Mouse (Mus musculus): Measurements from ENCODE around the gene Fnip2. TPM values are rescaled to one million over a fixed set of nuclear protein-coding genes. Genes with fewer than 3 reads are reported as not detected.

The Fnip2 gene
- polyA plus RNA-seq, 1 experiment = 19.7 TPM

GRCm38 (mm10) chr3:79531581-79532271 is 35.9 kb downstream of the Fnip2 start:
- Histone ChIP-seq H3K4me1 (ENCODE audit: control insufficient read depth, insufficient read depth, low read length) (peaks cover 6% of the 10 kb centered on the region), H3K27ac (ENCODE audit: insufficient read depth, low read length) (peak overlapping the region; percentile 36), H3K4me3 (ENCODE audit: insufficient read depth, low read length) (no peak overlapping the region)
- no peak for TF ChIP-seq POLR2A (IDR thresholded peaks at IDR 0.05; ENCODE audit: low read depth, low read length)
- TF ChIP-seq CTCF (IDR thresholded peaks at IDR 0.05; ENCODE audit: borderline replicate concordance, insufficient read depth, low read length) = no peak

GRCm38 (mm10) chr3:79529499-79530096 is 38.0 kb downstream of the Fnip2 start:
- no peak overlapping the region for H3K4me3 ChIP-seq (ENCODE audit: insufficient read depth, low read length)
- TF ChIP-seq CTCF (IDR thresholded peaks at IDR 0.05; ENCODE audit: borderline replicate concordance, insufficient read depth, low read length) = no peak
- no peak for TF ChIP-seq POLR2A (IDR thresholded peaks at IDR 0.05; ENCODE audit: low read depth, low read length)
- H3K27ac ChIP-seq (ENCODE audit: insufficient read depth, low read length) = no peak overlapping the region
- H3K4me1 ChIP-seq (ENCODE audit: control insufficient read depth, insufficient read depth, low read length) = peaks cover 6% of the 10 kb centered on the region

GRCm38 (mm10) chr3:79528451-79528850 is 39.1 kb downstream of the Fnip2 start:
- Histone ChIP-seq H3K4me3 (ENCODE audit: insufficient read depth, low read length) (no peak overlapping the region), H3K4me1 (ENCODE audit: control insufficient read depth, insufficient read depth, low read length) (peaks cover 6% of the 10 kb centered on the region), H3K27ac (ENCODE audit: insufficient read depth, low read length) (no peak overlapping the region)
- TF ChIP-seq POLR2A (IDR thresholded peaks at IDR 0.05; ENCODE audit: low read depth, low read length) = no peak
- no peak for TF ChIP-seq CTCF (IDR thresholded peaks at IDR 0.05; ENCODE audit: borderline replicate concordance, insufficient read depth, low read length)

- Histone ChIP-seq H3K4me1 (ENCODE audit: control insufficient read depth, insufficient read depth, low read length) (peaks cover 8% of the 10 kb centered on the region), H3K4me3 (ENCODE audit: insufficient read depth, low read length) (no peak overlapping the region), H3K27ac (ENCODE audit: insufficient read depth, low read length) (no peak overlapping the region)
- TF ChIP-seq POLR2A (IDR thresholded peaks at IDR 0.05; ENCODE audit: low read depth, low read length) (no peak), CTCF (IDR thresholded peaks at IDR 0.05; ENCODE audit: borderline replicate concordance, insufficient read depth, low read length) (no peak)
These were observed 39.7 kb downstream of the Fnip2 start for GRCm38 (mm10) chr3:79527921-79528320.

- Histone ChIP-seq H3K4me1 (ENCODE audit: control insufficient read depth, insufficient read depth, low read length) (peaks cover 8% of the 10 kb centered on the region), H3K4me3 (ENCODE audit: insufficient read depth, low read length) (no peak overlapping the region), H3K27ac (ENCODE audit: insufficient read depth, low read length) (no peak overlapping the region)
- TF ChIP-seq POLR2A (IDR thresholded peaks at IDR 0.05; ENCODE audit: low read depth, low read length) (no peak), CTCF (IDR thresholded peaks at IDR 0.05; ENCODE audit: borderline replicate concordance, insufficient read depth, low read length) (no peak)
These were observed 40.1 kb downstream of the Fnip2 start for GRCm38 (mm10) chr3:79527521-79527920.

- no peak overlapping the region for H3K4me3 ChIP-seq (ENCODE audit: insufficient read depth, low read length)
- H3K27ac ChIP-seq (ENCODE audit: insufficient read depth, low read length) = no peak overlapping the region
- no peak for TF ChIP-seq POLR2A (IDR thresholded peaks at IDR 0.05; ENCODE audit: low read depth, low read length)
- no peak for TF ChIP-seq CTCF (IDR thresholded peaks at IDR 0.05; ENCODE audit: borderline replicate concordance, insufficient read depth, low read length)
- H3K4me1 ChIP-seq (ENCODE audit: control insufficient read depth, insufficient read depth, low read length) = peaks cover 13% of the 10 kb centered on the region
These were observed 44.2 kb downstream of the Fnip2 start for GRCm38 (mm10) chr3:79523349-79523748.

- Histone ChIP-seq H3K27ac (ENCODE audit: insufficient read depth, low read length) (no peak overlapping the region), H3K4me1 (ENCODE audit: control insufficient read depth, insufficient read depth, low read length) (peaks cover 13% of the 10 kb centered on the region), H3K4me3 (ENCODE audit: insufficient read depth, low read length) (no peak overlapping the region)
- TF ChIP-seq CTCF (IDR thresholded peaks at IDR 0.05; ENCODE audit: borderline replicate concordance, insufficient read depth, low read length) = no peak
- no peak for TF ChIP-seq POLR2A (IDR thresholded peaks at IDR 0.05; ENCODE audit: low read depth, low read length)
These were observed 47.7 kb downstream of the Fnip2 start for GRCm38 (mm10) chr3:79519862-79520261.

- no peak overlapping the region for H3K4me3 ChIP-seq (ENCODE audit: insufficient read depth, low read length)
- TF ChIP-seq CTCF (IDR thresholded peaks at IDR 0.05; ENCODE audit: borderline replicate concordance, insufficient read depth, low read length) (peak; percentile 44; the same call in 1 of the 2 replicates), POLR2A (IDR thresholded peaks at IDR 0.05; ENCODE audit: low read depth, low read length) (no peak)
- H3K4me1 ChIP-seq (ENCODE audit: control insufficient read depth, insufficient read depth, low read length) = peaks cover 13% of the 10 kb centered on the region
- no peak overlapping the region for H3K27ac ChIP-seq (ENCODE audit: insufficient read depth, low read length)
These were observed 48.7 kb downstream of the Fnip2 start for GRCm38 (mm10) chr3:79518761-79519527.

GRCm38 (mm10) chr3:79517884-79518591 is 49.6 kb downstream of the Fnip2 start:
- H3K4me1 ChIP-seq (ENCODE audit: control insufficient read depth, insufficient read depth, low read length) = peaks cover 12% of the 10 kb centered on the region
- TF ChIP-seq POLR2A (IDR thresholded peaks at IDR 0.05; ENCODE audit: low read depth, low read length) (no peak), CTCF (IDR thresholded peaks at IDR 0.05; ENCODE audit: borderline replicate concordance, insufficient read depth, low read length) (no peak)
- no peak overlapping the region for H3K4me3 ChIP-seq (ENCODE audit: insufficient read depth, low read length)
- no peak overlapping the region for H3K27ac ChIP-seq (ENCODE audit: insufficient read depth, low read length)

Measured in embryonic fibroblast, embryonic 13.5 days (primary cell).